Mouse (Mus musculus): ENCODE data around the gene Igsf3. TPM values are rescaled to one million over a fixed set of nuclear protein-coding genes. Genes with fewer than 3 reads are reported as not detected.

Igsf3 gene
- total and polyA plus RNA-seq, 3 experiments: not detected

- TF ChIP-seq MAZ (IDR thresholded peaks at IDR 0.05; ENCODE audit: low read depth, low read length) (no peak), RCOR1 (IDR thresholded peaks at IDR 0.05; ENCODE audit: low read depth, low read length) (no peak)
- no peak overlapping the region for H3K27ac ChIP-seq (ENCODE audit: control insufficient read depth, low read depth, low read length)
These were observed 113.6 kb downstream of the Igsf3 start for GRCm38 (mm10) chr3:101490515-101490914.

GRCm38 (mm10) chr3:101492908-101493307 is 116.0 kb downstream of the Igsf3 start:
- Histone ChIP-seq H3K4me1 (ENCODE audit: control insufficient read depth in 1 of 2, insufficient read depth in 2 of 2, low read length in 2 of 2) (peaks cover 0 to 9% of the 10 kb centered on the region in 2 experiments; a peak in 2 of 4 replicates), H3K9me3 (replicated peaks; ENCODE audit: insufficient read depth, low read length) (no peaks in the 10 kb centered on the region), H3K27ac (ENCODE audit: control insufficient read depth, low read depth, low read length) (no peak overlapping the region), H3K9ac (ENCODE audit: control insufficient read depth, low read depth, low read length, poor library complexity, severe bottlenecking) (no peak overlapping the region), H3K79me2 (ENCODE audit: control insufficient read depth, insufficient read depth, low read length, poor library complexity) (no peaks in the 10 kb centered on the region), H3K27me3 (ENCODE audit: control insufficient read depth in 1 of 2, insufficient read depth in 2 of 2, low read length in 2 of 2) (no peaks in the 10 kb centered on the region), H3K4me3 (ENCODE audit: control insufficient read depth in 1 of 2, insufficient read depth in 1 of 2, low read depth in 2 of 2, low read length in 2 of 2) (0 out of 4 replicates have a peak overlapping the region, but pooled peaks have one; percentile 13 to 16), H3K36me3 (ENCODE audit: control insufficient read depth in 1 of 2, insufficient read depth in 2 of 2, low read length in 2 of 2) (no peaks in the 10 kb centered on the region; a peak in 1 of 4 replicates)
- DNase-seq (ENCODE audit: low read depth, low spot score): peak; percentile 65
- TF ChIP-seq SMC3 (IDR thresholded peaks at IDR 0.05; ENCODE audit: low read depth, low read length): no peak
- no peak for TF ChIP-seq RAD21 (IDR thresholded peaks at IDR 0.05; ENCODE audit: low read depth, low read length)
- peak; percentile 51; the same call in 1 of the 2 replicates for TF ChIP-seq ETS1 (IDR thresholded peaks at IDR 0.05; ENCODE audit: low read depth, low read length)
- TF ChIP-seq CTCF (IDR thresholded peaks at IDR 0.05 in 2 of 3, conservative IDR thresholded peaks at IDR 0.05 in 1 of 3; ENCODE audit: control insufficient read depth in 1 of 3, insufficient read depth in 1 of 3, low read depth in 2 of 3, low read length in 3 of 3, poor library complexity in 1 of 3, severe bottlenecking in 1 of 3): no peak
- no peak for TF ChIP-seq HCFC1 (IDR thresholded peaks at IDR 0.05; ENCODE audit: low read depth, low read length)
- peak; percentile 58 to 61 for TF ChIP-seq EP300 (IDR thresholded peaks at IDR 0.05; ENCODE audit: low read depth in 1 of 2, low read length in 2 of 2)
- no peak for TF ChIP-seq E2F4 (IDR thresholded peaks at IDR 0.05; ENCODE audit: borderline replicate concordance, low read depth, low read length)
- TF ChIP-seq TAL1 (IDR thresholded peaks at IDR 0.05; ENCODE audit: low read length): peak; percentile 65
- 0 out of 2 replicates have a peak, but pooled peaks have one; percentile 16 for TF ChIP-seq RCOR1 (IDR thresholded peaks at IDR 0.05; ENCODE audit: low read depth, low read length)
- no peak for TF ChIP-seq BHLHE40 (IDR thresholded peaks at IDR 0.05; ENCODE audit: borderline replicate concordance, low read depth, low read length)
- TF ChIP-seq KAT2A (conservative IDR thresholded peaks at IDR 0.05; ENCODE audit: low read depth, low read length): no peak
- TF ChIP-seq ELF1 (IDR thresholded peaks at IDR 0.05; ENCODE audit: low read depth, low read length): no peak
- no peak for TF ChIP-seq NELFE (IDR thresholded peaks at IDR 0.05; ENCODE audit: low read depth, low read length)
- no peak for TF ChIP-seq MYC (IDR thresholded peaks at IDR 0.05; ENCODE audit: low read depth, low read length)
- no peak for TF ChIP-seq MAX (IDR thresholded peaks at IDR 0.05; ENCODE audit: low read length)
- TF ChIP-seq USF2 (IDR thresholded peaks at IDR 0.05; ENCODE audit: borderline replicate concordance in 1 of 2, insufficient read depth in 1 of 2, low read depth in 1 of 2, low read length in 2 of 2): no peak
- TF ChIP-seq POLR2AphosphoS5 (IDR thresholded peaks at IDR 0.05; ENCODE audit: borderline replicate concordance, low read depth, low read length): no peak
- no peak for TF ChIP-seq SIN3A (IDR thresholded peaks at IDR 0.05; ENCODE audit: low read length)
- TF ChIP-seq ZMIZ1 (IDR thresholded peaks at IDR 0.05; ENCODE audit: low read depth, low read length): no peak
- no peak for TF ChIP-seq ZKSCAN1 (IDR thresholded peaks at IDR 0.05; ENCODE audit: low read depth, low read length)
- no peak for TF ChIP-seq UBTF (IDR thresholded peaks at IDR 0.05; ENCODE audit: borderline replicate concordance, insufficient read depth, low read depth, low read length)
- TF ChIP-seq GABPA (IDR thresholded peaks at IDR 0.05; ENCODE audit: low read depth, low read length): no peak
- no peak for TF ChIP-seq MAFK (IDR thresholded peaks at IDR 0.05; ENCODE audit: borderline replicate concordance, low read depth, low read length)
- no peak for TF ChIP-seq MYB (IDR thresholded peaks at IDR 0.05; ENCODE audit: low read depth, low read length)
- TF ChIP-seq TBP (IDR thresholded peaks at IDR 0.05; ENCODE audit: low read depth, low read length): no peak
- TF ChIP-seq TCF12 (IDR thresholded peaks at IDR 0.05; ENCODE audit: low read depth, low read length): peak; percentile 55
- no peak for TF ChIP-seq CHD1 (IDR thresholded peaks at IDR 0.05; ENCODE audit: low read depth, low read length)
- TF ChIP-seq GATA1 (IDR thresholded peaks at IDR 0.05; ENCODE audit: low read depth, low read length): no peak
- no peak for TF ChIP-seq POLR2AphosphoS2 (IDR thresholded peaks at IDR 0.05; ENCODE audit: low read length)
- TF ChIP-seq POLR2A (IDR thresholded peaks at IDR 0.05; ENCODE audit: control insufficient read depth in 1 of 2, insufficient read depth in 1 of 2, low read depth in 1 of 2, low read length in 2 of 2, poor library complexity in 1 of 2): no peak
- TF ChIP-seq CHD2 (IDR thresholded peaks at IDR 0.05; ENCODE audit: low read length): peak; percentile 27; the same call in 1 of the 2 replicates
- TF ChIP-seq MXI1 (IDR thresholded peaks at IDR 0.05; ENCODE audit: low read depth, low read length): no peak
- no peak for TF ChIP-seq MAZ (IDR thresholded peaks at IDR 0.05; ENCODE audit: low read depth, low read length)

More at GRCm38 (mm10) chr3:101490515-101490914, 113.6 kb downstream of the Igsf3 start:
- DNase-seq (ENCODE audit: low read depth, low spot score): no peak
- no peaks in the 10 kb centered on the region; a peak in 1 of 4 replicates for H3K36me3 ChIP-seq (ENCODE audit: control insufficient read depth in 1 of 2, insufficient read depth in 2 of 2, low read length in 2 of 2)
- H3K9me3 ChIP-seq (replicated peaks; ENCODE audit: insufficient read depth, low read length): no peaks in the 10 kb centered on the region
- H3K4me3 ChIP-seq (ENCODE audit: control insufficient read depth in 1 of 2, insufficient read depth in 1 of 2, low read depth in 2 of 2, low read length in 2 of 2): no peak overlapping the region
- H3K79me2 ChIP-seq (ENCODE audit: control insufficient read depth, insufficient read depth, low read length, poor library complexity): no peaks in the 10 kb centered on the region
- H3K9ac ChIP-seq (ENCODE audit: control insufficient read depth, low read depth, low read length, poor library complexity, severe bottlenecking): no peak overlapping the region
- peaks cover 0 to 9% of the 10 kb centered on the region in 2 experiments; a peak in 2 of 4 replicates for H3K4me1 ChIP-seq (ENCODE audit: control insufficient read depth in 1 of 2, insufficient read depth in 2 of 2, low read length in 2 of 2)
- H3K27me3 ChIP-seq (ENCODE audit: control insufficient read depth in 1 of 2, insufficient read depth in 2 of 2, low read length in 2 of 2): no peaks in the 10 kb centered on the region
